Mouse (Mus musculus): ENCODE measurements around the gene Gprc5c. TPM values are rescaled to one million over a fixed set of nuclear protein-coding genes. Genes with fewer than 3 reads are reported as not detected.

Gprc5c gene
- total and polyA plus RNA-seq, 3 experiments: not detected

GRCm38 (mm10) chr11:114802540-114803267 is 48.2 kb upstream of the Gprc5c start:
- DNase-seq (ENCODE audit: extremely low read depth): no peak
- dilution Hi-C loops (cut with MboI; ENCODE audit: extremely low pct_ligation_motif_present, extremely low pct_unique_long_range_greater_than_20kb, low sequenced_read_pairs) (no loop called here), in situ Hi-C loops (cut with MboI; ENCODE audit: low pct_ligation_motif_present, low pct_unique_long_range_greater_than_20kb, low sequenced_read_pairs) (no loop called here)
- no peak overlapping the region for H3K4me3 ChIP-seq (replicated peaks in 1 of 3; ENCODE audit: low read depth in 2 of 3, low read length in 2 of 3, poor library complexity in 1 of 3)
- no peaks in the 10 kb centered on the region for H3K79me2 ChIP-seq (replicated peaks; ENCODE audit: control insufficient read depth, extremely low read depth, insufficient read depth, poor library complexity, severe bottlenecking)
- no peak overlapping the region for H3K4me2 ChIP-seq (ENCODE audit: insufficient read depth, low read depth, poor library complexity, severe bottlenecking)
- no peaks in the 10 kb centered on the region for H3K36me3 ChIP-seq (replicated peaks in 1 of 2; ENCODE audit: control insufficient read depth in 1 of 2, insufficient read depth in 1 of 2, low read length in 1 of 2)
- H3K27me3 ChIP-seq (replicated peaks): peaks cover 31% of the 10 kb centered on the region
- H3K9ac ChIP-seq (ENCODE audit: insufficient read depth, low read depth): no peak overlapping the region
- peaks cover 2 to 14% of the 10 kb centered on the region in 2 experiments; a peak in 2 of 4 replicates for H3K4me1 ChIP-seq (ENCODE audit: control insufficient read depth in 1 of 2, insufficient read depth in 2 of 2)
- no peak for TF ChIP-seq ETS1 (conservative IDR thresholded peaks at IDR 0.05; ENCODE audit: low read depth, low read length)
- TF ChIP-seq CHD2 (IDR thresholded peaks at IDR 0.05; ENCODE audit: low read length): no peak
- TF ChIP-seq PAX5 (IDR thresholded peaks at IDR 0.05; ENCODE audit: low read length): no peak
- TF ChIP-seq JUND (conservative IDR thresholded peaks at IDR 0.05; ENCODE audit: low read depth, low read length): no peak
- TF ChIP-seq ZC3H11A (IDR thresholded peaks at IDR 0.05; ENCODE audit: low read depth, low read length): no peak
- TF ChIP-seq EP300 (IDR thresholded peaks at IDR 0.05; ENCODE audit: low read length): no peak
- H3K9me3 ChIP-seq (replicated peaks; ENCODE audit: low read length): peaks cover 7% of the 10 kb centered on the region
- no peak overlapping the region for H3K27ac ChIP-seq (ENCODE audit: insufficient read depth, low read depth)

DNA sequence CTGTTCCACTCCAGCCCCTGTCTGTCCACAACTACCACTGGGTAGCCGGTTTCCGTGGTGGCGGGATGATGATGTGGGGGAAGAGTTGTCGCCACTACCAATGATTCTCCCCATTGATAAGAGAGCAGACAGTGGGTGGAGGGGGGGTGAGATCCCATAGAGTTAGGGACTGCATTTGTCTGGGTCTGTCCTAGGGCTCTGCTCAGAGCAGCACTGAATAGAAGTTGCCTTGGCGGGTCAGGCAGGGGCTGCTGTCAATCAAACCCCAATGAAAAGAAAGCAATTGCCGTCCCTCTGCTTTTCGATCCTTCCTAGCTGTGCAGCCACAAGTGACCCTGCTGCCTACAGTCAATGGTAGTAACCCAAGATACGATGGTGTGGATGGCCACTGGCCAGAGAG is 47.0 kb upstream of the Gprc5c start:
- Histone ChIP-seq H3K79me2 (replicated peaks; ENCODE audit: control insufficient read depth, extremely low read depth, insufficient read depth, poor library complexity, severe bottlenecking) (no peaks in the 10 kb centered on the region), H3K9ac (ENCODE audit: insufficient read depth, low read depth) (no peak overlapping the region), H3K9me3 (replicated peaks; ENCODE audit: low read length) (peaks cover 7% of the 10 kb centered on the region), H3K4me1 (ENCODE audit: control insufficient read depth in 1 of 2, insufficient read depth in 2 of 2) (peaks cover 7 to 17% of the 10 kb centered on the region in 2 experiments), H3K4me2 (ENCODE audit: insufficient read depth, low read depth, poor library complexity, severe bottlenecking) (no peak overlapping the region), H3K27me3 (replicated peaks) (peaks cover 27% of the 10 kb centered on the region), H3K36me3 (replicated peaks in 1 of 2; ENCODE audit: control insufficient read depth in 1 of 2, insufficient read depth in 1 of 2, low read length in 1 of 2) (no peaks in the 10 kb centered on the region), H3K4me3 (replicated peaks in 1 of 3; ENCODE audit: low read depth in 2 of 3, low read length in 2 of 3, poor library complexity in 1 of 3) (no peak overlapping the region), H3K27ac (ENCODE audit: insufficient read depth, low read depth) (no peak overlapping the region)
- in situ Hi-C loops (cut with MboI; ENCODE audit: low pct_ligation_motif_present, low pct_unique_long_range_greater_than_20kb, low sequenced_read_pairs): no loop called here
- no peak for TF ChIP-seq ZMIZ1 (IDR thresholded peaks at IDR 0.05; ENCODE audit: low read depth, low read length)
- TF ChIP-seq MEF2A (IDR thresholded peaks at IDR 0.05; ENCODE audit: borderline replicate concordance, low read depth, low read length): no peak
- no peak for TF ChIP-seq BHLHE40 (IDR thresholded peaks at IDR 0.05; ENCODE audit: low read depth, low read length)
- TF ChIP-seq ETS1 (conservative IDR thresholded peaks at IDR 0.05; ENCODE audit: low read depth, low read length): no peak
- no peak for DNase-seq (ENCODE audit: extremely low read depth)
- dilution Hi-C loops (cut with MboI; ENCODE audit: extremely low pct_ligation_motif_present, extremely low pct_unique_long_range_greater_than_20kb, low sequenced_read_pairs): no loop called here

GRCm38 (mm10) chr11:114807025-114807424 is 43.9 kb upstream of the Gprc5c start:
- no peak for DNase-seq (ENCODE audit: extremely low read depth)
- TF ChIP-seq IRF4 (IDR thresholded peaks at IDR 0.05; ENCODE audit: low read depth, low read length) (no peak), JUN (IDR thresholded peaks at IDR 0.05; ENCODE audit: insufficient read depth, low read depth, low read length) (no peak), MAFK (IDR thresholded peaks at IDR 0.05; ENCODE audit: insufficient replicate concordance, low read length) (no peak), TCF12 (IDR thresholded peaks at IDR 0.05; ENCODE audit: low read depth, low read length) (no peak), EP300 (IDR thresholded peaks at IDR 0.05; ENCODE audit: low read length) (no peak), MAX (IDR thresholded peaks at IDR 0.05; ENCODE audit: low read length) (no peak), JUND (conservative IDR thresholded peaks at IDR 0.05; ENCODE audit: low read depth, low read length) (no peak), KAT2A (IDR thresholded peaks at IDR 0.05; ENCODE audit: insufficient replicate concordance, low read length) (no peak), TBP (conservative IDR thresholded peaks at IDR 0.05; ENCODE audit: low read depth, low read length) (no peak), E2F4 (IDR thresholded peaks at IDR 0.05; ENCODE audit: insufficient replicate concordance, low read depth, low read length) (no peak), POLR2A (IDR thresholded peaks at IDR 0.05; ENCODE audit: low read depth, low read length) (no peak), ELF1 (IDR thresholded peaks at IDR 0.05; ENCODE audit: low read depth, low read length) (no peak), HCFC1 (IDR thresholded peaks at IDR 0.05; ENCODE audit: low read depth, low read length) (no peak), ETS1 (conservative IDR thresholded peaks at IDR 0.05; ENCODE audit: low read depth, low read length) (no peak), ZC3H11A (IDR thresholded peaks at IDR 0.05; ENCODE audit: low read depth, low read length) (no peak), CTCF (conservative IDR thresholded peaks at IDR 0.05 in 1 of 2, IDR thresholded peaks at IDR 0.05 in 1 of 2; ENCODE audit: low read depth in 2 of 2, low read length in 2 of 2) (no peak), MXI1 (IDR thresholded peaks at IDR 0.05; ENCODE audit: low read depth, low read length) (no peak)
- dilution Hi-C loops (cut with MboI; ENCODE audit: extremely low pct_ligation_motif_present, extremely low pct_unique_long_range_greater_than_20kb, low sequenced_read_pairs): no loop called here
- Histone ChIP-seq H3K9ac (ENCODE audit: insufficient read depth, low read depth) (no peak overlapping the region), H3K79me2 (replicated peaks; ENCODE audit: control insufficient read depth, extremely low read depth, insufficient read depth, poor library complexity, severe bottlenecking) (no peaks in the 10 kb centered on the region), H3K27me3 (replicated peaks) (peaks cover 15% of the 10 kb centered on the region), H3K4me3 (replicated peaks in 1 of 3; ENCODE audit: low read depth in 2 of 3, low read length in 2 of 3, poor library complexity in 1 of 3) (no peak overlapping the region), H3K4me2 (ENCODE audit: insufficient read depth, low read depth, poor library complexity, severe bottlenecking) (no peak overlapping the region), H3K9me3 (replicated peaks; ENCODE audit: low read length) (peaks cover 1% of the 10 kb centered on the region), H3K4me1 (ENCODE audit: control insufficient read depth in 1 of 2, insufficient read depth in 2 of 2) (peaks cover 7 to 17% of the 10 kb centered on the region in 2 experiments), H3K36me3 (replicated peaks in 1 of 2; ENCODE audit: control insufficient read depth in 1 of 2, insufficient read depth in 1 of 2, low read length in 1 of 2) (no peaks in the 10 kb centered on the region), H3K27ac (ENCODE audit: insufficient read depth, low read depth) (no peak overlapping the region)
- in situ Hi-C loops (cut with MboI; ENCODE audit: low pct_ligation_motif_present, low pct_unique_long_range_greater_than_20kb, low sequenced_read_pairs): no loop called here
